Mouse (Mus musculus): ENCODE measurements around the gene Ccdc58.
"Not testable (repeated sequence)": the region's sequence is repeated elsewhere in the genome, so short reads cannot be mapped to it uniquely, and the experiment has no call there.

DNA sequence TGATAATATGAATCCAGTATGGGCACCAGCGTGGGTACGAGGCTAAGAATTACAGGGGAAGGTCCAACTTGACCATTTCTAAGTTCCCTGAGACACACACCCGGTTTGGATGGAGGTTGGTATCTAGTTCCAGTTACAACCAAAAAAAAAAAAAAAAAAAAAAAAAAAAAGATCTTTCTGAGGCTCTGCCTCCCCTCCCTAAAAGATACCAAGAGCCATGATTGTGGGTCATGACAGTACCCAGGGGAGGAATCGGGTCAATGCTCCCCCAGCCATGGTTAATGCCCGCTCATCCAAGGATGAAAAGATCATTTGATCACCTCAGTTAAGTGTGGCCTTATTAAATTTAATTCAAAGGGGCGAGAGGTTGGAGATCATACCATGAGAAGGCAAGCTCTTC lies 44.3 kb downstream of the Ccdc58 start:
- not testable (repeated sequence) for TF ChIP-seq CTCF (IDR thresholded peaks at IDR 0.05; ENCODE audit: control insufficient read depth, insufficient read depth, low read length); POLR2A (IDR thresholded peaks at IDR 0.05; ENCODE audit: borderline replicate concordance, control insufficient read depth, low read depth, low read length)

Measured in bone marrow, adult 2 months (tissue).